Mouse (Mus musculus): Measurements from ENCODE around the gene Letm1. TPM values are rescaled to one million over a fixed set of nuclear protein-coding genes. Genes with fewer than 3 reads are reported as not detected.

Letm1 gene
- polyA plus RNA-seq, 1 experiment from 2014 or later = 39.1 TPM

DNA sequence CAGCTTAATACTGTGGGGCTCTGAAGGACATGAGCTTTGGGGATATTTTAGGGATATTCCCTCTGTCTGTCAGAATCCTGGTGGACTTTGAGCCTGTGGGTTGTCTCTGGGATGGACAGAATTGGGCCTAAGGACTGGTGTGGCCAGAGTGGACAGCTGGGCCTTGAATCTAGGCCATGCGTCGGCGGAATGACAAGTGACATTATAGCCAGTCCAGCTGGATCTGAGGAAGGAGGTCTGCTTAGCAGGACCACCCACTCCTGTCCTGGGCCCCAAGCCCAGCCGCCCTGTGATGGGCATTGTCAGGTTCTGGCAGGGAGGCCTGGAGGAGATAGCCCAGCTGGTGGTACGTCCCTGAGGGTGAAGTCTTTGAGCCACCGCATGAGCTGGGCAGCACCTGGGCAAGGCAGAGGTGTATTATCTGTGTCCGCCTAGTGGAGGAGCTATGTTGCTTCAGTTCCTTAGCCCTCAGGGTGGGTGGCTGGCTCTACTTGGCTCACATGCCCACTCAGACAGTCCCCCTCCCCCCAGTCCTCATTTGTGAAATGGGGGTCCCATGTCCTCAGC is 56.5 kb downstream of the Letm1 start:
- no peak overlapping the region for H3K4me3 ChIP-seq (ENCODE audit: low read depth, low read length)
- H3K4me1 ChIP-seq (ENCODE audit: insufficient read depth, low read depth, low read length) = peaks cover 5% of the 10 kb centered on the region; the same call in 1 of the 2 replicates
- DNase-seq (ENCODE audit: low spot score) = peak; percentile 84
- peaks cover 13% of the 10 kb centered on the region; the same call in 1 of the 2 replicates for H3K36me3 ChIP-seq (ENCODE audit: insufficient read depth, low read length)
- H3K9ac ChIP-seq (replicated peaks; ENCODE audit: low read depth) = no peak overlapping the region
- peak; percentile 51 for ATAC-seq
- H3K9me3 ChIP-seq (ENCODE audit: low read length) = no peaks in the 10 kb centered on the region
- H3K27me3 ChIP-seq (replicated peaks; ENCODE audit: insufficient read depth, low read length) = no peaks in the 10 kb centered on the region
- H3K27ac ChIP-seq (ENCODE audit: low read length) = peak overlapping the region; percentile 75
- WGBS = 45% methylated on average over 7 of the region's 7 CpGs
- H3K4me2 ChIP-seq (replicated peaks; ENCODE audit: low read depth, low read length) = peak overlapping the region; percentile 83
- TF ChIP-seq EP300 (IDR thresholded peaks at IDR 0.05) = peak; percentile 72
- peak; percentile 38 for TF ChIP-seq CTCF (IDR thresholded peaks at IDR 0.05)

DNA sequence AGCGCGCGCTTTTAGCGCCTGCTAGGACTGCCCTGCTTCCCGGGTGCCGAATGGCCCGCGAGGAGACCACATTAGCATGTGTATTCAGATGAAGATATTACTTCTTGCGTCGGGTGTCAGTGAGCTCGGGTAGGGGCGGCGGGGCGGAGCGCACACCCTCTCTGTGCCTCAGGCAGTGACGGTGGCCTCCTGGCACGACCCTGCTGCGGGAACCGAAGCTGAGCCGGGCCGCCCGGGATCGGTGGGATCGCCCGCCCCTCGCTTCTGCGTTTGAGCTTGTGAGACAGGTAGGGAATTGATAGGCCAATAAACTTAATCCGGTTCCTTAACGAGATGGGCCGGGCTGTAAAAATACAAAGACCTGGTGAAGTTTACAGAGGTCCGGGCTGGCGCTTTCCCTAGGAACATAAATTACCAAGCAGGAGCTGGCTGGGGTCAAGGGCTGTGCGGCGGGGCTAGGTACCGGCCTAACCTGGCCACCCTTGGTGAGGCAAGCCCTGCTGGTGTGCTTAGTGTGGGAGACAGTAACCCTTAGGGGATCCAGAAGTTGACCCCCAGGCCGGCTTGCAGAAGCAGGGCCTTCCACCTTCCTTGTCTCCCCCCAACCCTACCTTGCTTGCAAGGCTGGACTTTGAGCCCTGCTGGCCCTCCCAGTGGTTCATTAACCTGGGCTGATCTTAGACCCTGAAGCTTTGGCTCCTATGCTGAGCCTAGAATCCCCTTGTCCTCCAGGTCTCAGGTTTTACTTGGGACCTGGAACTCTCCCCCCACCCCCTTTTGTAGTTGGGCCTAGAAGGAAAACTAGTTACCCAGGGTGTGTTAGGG is 58.8 kb downstream of the Letm1 start:
- 13% methylated on average over 36 of the region's 36 CpGs for WGBS
- Histone ChIP-seq H3K27me3 (replicated peaks; ENCODE audit: insufficient read depth, low read length) (no peaks in the 10 kb centered on the region), H3K4me2 (replicated peaks; ENCODE audit: low read depth, low read length) (peak overlapping the region; percentile 83), H3K36me3 (ENCODE audit: insufficient read depth, low read length) (no peaks in the 10 kb centered on the region), H3K4me1 (ENCODE audit: insufficient read depth, low read depth, low read length) (peaks cover 9% of the 10 kb centered on the region; the same call in 1 of the 2 replicates), H3K4me3 (ENCODE audit: low read depth, low read length) (peak overlapping the region; percentile 90), H3K9ac (replicated peaks; ENCODE audit: low read depth) (peak overlapping the region; percentile 80), H3K9me3 (ENCODE audit: low read length) (no peaks in the 10 kb centered on the region), H3K27ac (ENCODE audit: low read length) (peak overlapping the region; percentile 43; the same call in 1 of the 2 replicates)
- DNase-seq (ENCODE audit: low spot score) (no peak), ATAC-seq (no peak)
- no peak for TF ChIP-seq CTCF (IDR thresholded peaks at IDR 0.05)
- no peak for TF ChIP-seq EP300 (IDR thresholded peaks at IDR 0.05)

DNA sequence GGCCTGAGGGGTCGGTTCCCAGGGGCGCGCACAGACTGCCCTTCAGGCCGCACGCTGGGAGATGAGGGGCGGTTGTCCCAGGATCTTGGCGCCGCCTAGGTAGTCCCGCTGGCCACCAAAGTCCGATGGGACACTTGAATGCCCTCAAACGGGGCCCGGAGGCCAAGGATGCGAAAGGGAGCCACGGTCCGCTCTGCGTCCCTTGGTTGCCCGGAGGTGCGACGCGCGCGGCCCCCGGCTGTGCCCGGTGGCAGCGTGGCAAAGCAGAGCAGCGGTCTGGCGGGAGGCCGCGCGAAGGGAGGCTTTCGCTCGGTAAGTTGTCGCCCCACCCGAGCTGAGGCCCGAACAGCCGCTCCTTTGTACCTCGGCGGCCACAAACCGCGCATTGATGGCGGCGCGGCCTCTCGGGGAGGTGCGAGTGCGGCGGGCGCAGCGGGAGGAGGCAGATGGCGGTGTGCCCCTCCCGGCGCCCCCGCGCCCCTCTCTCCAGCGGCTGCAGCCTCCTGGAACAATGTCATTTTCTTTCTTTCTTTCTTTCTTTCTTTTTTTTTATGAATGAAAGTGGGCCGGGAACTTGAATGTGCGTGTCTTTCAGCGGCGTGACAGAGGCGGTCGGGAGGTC is 59.5 kb downstream of the Letm1 start:
- WGBS = 2% methylated on average over 58 of the region's 61 CpGs
- Histone ChIP-seq H3K36me3 (ENCODE audit: insufficient read depth, low read length) (no peaks in the 10 kb centered on the region), H3K4me1 (ENCODE audit: insufficient read depth, low read depth, low read length) (peaks cover 9% of the 10 kb centered on the region; the same call in 1 of the 2 replicates), H3K4me3 (ENCODE audit: low read depth, low read length) (peak overlapping the region; percentile 90), H3K9ac (replicated peaks; ENCODE audit: low read depth) (peak overlapping the region; percentile 80), H3K9me3 (ENCODE audit: low read length) (no peaks in the 10 kb centered on the region), H3K4me2 (replicated peaks; ENCODE audit: low read depth, low read length) (peak overlapping the region; percentile 83), H3K27me3 (replicated peaks; ENCODE audit: insufficient read depth, low read length) (no peaks in the 10 kb centered on the region), H3K27ac (ENCODE audit: low read length) (peak overlapping the region; percentile 43; the same call in 1 of the 2 replicates)
- DNase-seq (ENCODE audit: low spot score) (peak; percentile 34), ATAC-seq (no peak)
- peak; percentile 49; the same call in 1 of the 2 replicates for TF ChIP-seq CTCF (IDR thresholded peaks at IDR 0.05)
- TF ChIP-seq EP300 (IDR thresholded peaks at IDR 0.05) = no peak

DNA sequence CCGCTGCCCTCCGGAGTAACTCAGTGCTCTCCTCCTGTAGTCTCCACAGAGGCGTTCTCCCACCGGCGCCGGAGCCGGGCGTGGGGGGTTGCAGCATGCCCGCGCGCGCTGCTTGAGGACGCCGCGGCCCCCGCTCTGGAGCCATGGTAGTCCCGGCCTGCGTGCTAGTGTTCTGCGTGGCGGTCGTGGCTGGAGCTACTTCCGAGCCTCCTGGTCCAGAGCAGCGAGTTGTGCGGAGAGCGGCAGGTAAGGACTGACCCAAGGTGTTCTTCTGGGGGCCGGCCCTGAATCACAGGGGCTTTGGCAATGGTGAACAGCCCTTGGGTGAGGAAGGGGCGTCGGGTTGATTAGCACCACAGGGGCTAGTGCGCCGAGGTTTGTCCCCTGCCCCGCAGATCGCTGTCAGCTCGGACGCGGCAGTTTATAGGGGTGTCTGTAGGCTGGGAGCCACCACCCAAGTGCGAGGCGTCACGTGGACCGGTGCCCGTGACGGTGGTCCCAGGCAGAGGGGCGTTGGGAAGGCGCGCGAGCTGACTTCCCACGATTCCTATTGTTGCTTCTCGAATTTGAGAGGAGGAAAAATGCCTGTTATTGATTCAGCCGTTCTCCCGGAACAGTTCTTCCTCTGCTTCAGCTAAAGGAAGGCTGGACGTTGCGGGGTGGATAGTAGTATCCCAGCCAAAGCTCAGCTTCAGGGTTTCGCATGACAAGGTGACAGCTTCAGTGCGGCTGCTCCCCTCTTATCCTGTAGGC is 60.2 kb downstream of the Letm1 start:
- no peaks in the 10 kb centered on the region for H3K9me3 ChIP-seq (ENCODE audit: low read length)
- under 1% methylated on average over 42 of the region's 53 CpGs for WGBS
- peak overlapping the region; percentile 80 for H3K9ac ChIP-seq (replicated peaks; ENCODE audit: low read depth)
- H3K4me2 ChIP-seq (replicated peaks; ENCODE audit: low read depth, low read length) = peak overlapping the region; percentile 83
- DNase-seq (ENCODE audit: low spot score) (no peak), ATAC-seq (no peak; the same call in 1 of the 2 replicates)
- H3K4me1 ChIP-seq (ENCODE audit: insufficient read depth, low read depth, low read length) = peaks cover 9% of the 10 kb centered on the region; the same call in 1 of the 2 replicates
- no peak; the same call in 1 of the 2 replicates for TF ChIP-seq CTCF (IDR thresholded peaks at IDR 0.05)
- TF ChIP-seq EP300 (IDR thresholded peaks at IDR 0.05) = no peak
- peak overlapping the region; percentile 88 for H3K27ac ChIP-seq (ENCODE audit: low read length)
- H3K27me3 ChIP-seq (replicated peaks; ENCODE audit: insufficient read depth, low read length) = no peaks in the 10 kb centered on the region
- no peaks in the 10 kb centered on the region for H3K36me3 ChIP-seq (ENCODE audit: insufficient read depth, low read length)
- H3K4me3 ChIP-seq (ENCODE audit: low read depth, low read length) = peak overlapping the region; percentile 90

DNA sequence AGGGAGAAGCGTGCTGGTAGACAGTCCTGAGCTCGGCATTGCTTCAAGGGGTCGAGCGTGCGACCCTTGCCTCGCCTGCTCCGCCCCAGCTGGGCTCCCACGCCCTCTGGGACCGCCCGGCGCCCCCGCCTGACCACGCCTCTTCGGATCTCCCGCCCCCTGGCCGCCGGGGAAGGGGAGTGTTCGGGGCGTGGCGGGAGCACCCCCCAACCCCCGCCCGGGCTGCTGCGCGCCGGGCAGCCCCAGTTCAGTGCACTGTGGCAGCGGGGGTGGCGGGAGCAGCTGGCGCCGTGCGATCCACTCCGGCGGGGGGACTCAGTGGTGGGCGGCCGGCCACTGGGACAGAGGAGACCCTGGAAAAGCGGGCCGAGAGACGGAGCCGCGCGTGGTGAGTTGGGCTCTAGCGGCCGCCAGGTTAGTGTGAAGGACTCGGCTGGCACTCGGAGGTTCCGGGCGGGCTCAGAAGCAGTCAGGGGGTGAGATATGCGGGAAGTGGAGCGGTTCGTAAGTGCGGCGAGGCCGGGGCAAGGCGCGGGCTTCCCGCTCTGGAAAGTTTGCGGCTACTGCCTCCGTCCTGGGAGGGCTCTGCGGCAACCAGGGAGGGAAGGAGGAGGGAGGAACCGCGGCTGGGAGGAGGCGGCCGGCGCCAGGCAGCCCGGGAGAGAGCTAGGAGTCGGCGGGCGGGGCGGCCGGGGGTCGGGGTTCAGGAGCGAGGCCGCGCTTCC is 60.9 kb downstream of the Letm1 start, which contains the start of gene Fgfr3:
Gene Fgfr3 (plus strand): TSS at position 134 of the 725 bp plus-strand sequence.
- Histone ChIP-seq H3K9ac (replicated peaks; ENCODE audit: low read depth) (peak within 1 kb of the TSS; percentile 80), H3K9me3 (ENCODE audit: low read length) (no peaks in the 10 kb centered on the region), H3K4me2 (replicated peaks; ENCODE audit: low read depth, low read length) (peak within 1 kb of the TSS; percentile 83), H3K27me3 (replicated peaks; ENCODE audit: insufficient read depth, low read length) (no peaks in the 10 kb centered on the region), H3K36me3 (ENCODE audit: insufficient read depth, low read length) (no peaks in the 10 kb centered on the region), H3K27ac (ENCODE audit: low read length) (peak within 1 kb of the TSS; percentile 88), H3K4me1 (ENCODE audit: insufficient read depth, low read depth, low read length) (peaks cover 9% of the 10 kb centered on the region; the same call in 1 of the 2 replicates), H3K4me3 (ENCODE audit: low read depth, low read length) (peak within 1 kb of the TSS; percentile 90)
- no peak for TF ChIP-seq EP300 (IDR thresholded peaks at IDR 0.05)
- TF ChIP-seq CTCF (IDR thresholded peaks at IDR 0.05) = peak; percentile 42
- WGBS = 1% methylated on average over 52 of the region's 73 CpGs
- peak; percentile 91 for DNase-seq (ENCODE audit: low spot score)
- ATAC-seq = peak; percentile 88
